Mouse (Mus musculus) midbrain, embryonic 11.5 days (tissue): Measurements from ENCODE around the gene Arl15. TPM values are rescaled to one million over a fixed set of nuclear protein-coding genes. Genes with fewer than 3 reads are reported as not detected.
A peak's percentile ranks its signal among the peaks of the same experiment; 100 is the strongest.

Source experiments
- ATAC-seq: fragments of 200-750 bp; cut with Nextera tagmentation; 2 replicates; pipeline ENCODE4 v1.8.0; 2017; ENCODE audit warnings: moderate TSS enrichment, moderate library complexity; ENCODE audit not compliant: low FRiP score
- DNase-seq: peaks from one replicate; pipeline ENCODE4 v3.0.0; 2015; ENCODE audit warnings: low spot score; ENCODE audit errors: missing footprints
- H3K27ac ChIP-seq: fragments of 300-500 bp; sonication (generic); 2 replicates; pipeline ENCODE4 v1.5.1; 2014; ENCODE audit warnings: low read depth, low read length
- H3K27me3 ChIP-seq: fragments of 300-500 bp; sonication (generic); 2 replicates; pipeline ENCODE4 v1.6.1; 2014; ENCODE audit warnings: mild to moderate bottlenecking, low read length, moderate library complexity, mixed read lengths; ENCODE audit not compliant: control insufficient read depth, insufficient read depth
- H3K36me3 ChIP-seq: fragments of 300-500 bp; sonication (generic); 2 replicates; pipeline ENCODE4 v1.6.1; 2014; ENCODE audit warnings: mild to moderate bottlenecking, low read length, moderate library complexity, mixed read lengths; ENCODE audit not compliant: control insufficient read depth, insufficient read depth
- H3K4me1 ChIP-seq: fragments of 300-500 bp; sonication (generic); 2 replicates; pipeline ENCODE4 v1.6.1; 2014; ENCODE audit warnings: low read length; ENCODE audit not compliant: control insufficient read depth, insufficient read depth
- H3K4me2 ChIP-seq: fragments of 300-500 bp; sonication (generic); 2 replicates; pipeline ENCODE4 v1.6.1; 2014; ENCODE audit warnings: mild to moderate bottlenecking, moderate library complexity
- H3K4me3 ChIP-seq: fragments of 300-500 bp; sonication (generic); 2 replicates; pipeline ENCODE4 v1.5.1; 2014; ENCODE audit warnings: low read depth, low read length
- H3K9ac ChIP-seq: fragments of 300-500 bp; sonication (generic); 2 replicates; pipeline ENCODE4 v1.6.1; 2014; ENCODE audit warnings: low read length
- H3K9me3 ChIP-seq: fragments of 300-500 bp; sonication (generic); 2 replicates; pipeline ENCODE4 v1.6.1; 2016; ENCODE audit warnings: low read length; ENCODE audit not compliant: control insufficient read depth
- WGBS: fragments of 180-500 bp; shearing (Covaris S2); extraction: QIAGEN DNeasy Blood & Tissue Kit; methylation state at CpG from one replicate; pipeline ENCODE4 v1.1.7; 2014; 5-methylcytosine and 5-hydroxymethylcytosine counted together
- polyA plus RNA-seq: library from polyadenylated mRNA; unstranded; fragments of >200 nt; fragmentation: Nextera tagmentation; extraction: Ambion mirVana; gene quantifications from 2 replicates; pipeline ENCODE4 v1.2.1, GENCODE M21; 2014

Gene Arl15
- polyA plus RNA-seq, 1 experiment from 2014 or later: 13.6 TPM

DNA sequence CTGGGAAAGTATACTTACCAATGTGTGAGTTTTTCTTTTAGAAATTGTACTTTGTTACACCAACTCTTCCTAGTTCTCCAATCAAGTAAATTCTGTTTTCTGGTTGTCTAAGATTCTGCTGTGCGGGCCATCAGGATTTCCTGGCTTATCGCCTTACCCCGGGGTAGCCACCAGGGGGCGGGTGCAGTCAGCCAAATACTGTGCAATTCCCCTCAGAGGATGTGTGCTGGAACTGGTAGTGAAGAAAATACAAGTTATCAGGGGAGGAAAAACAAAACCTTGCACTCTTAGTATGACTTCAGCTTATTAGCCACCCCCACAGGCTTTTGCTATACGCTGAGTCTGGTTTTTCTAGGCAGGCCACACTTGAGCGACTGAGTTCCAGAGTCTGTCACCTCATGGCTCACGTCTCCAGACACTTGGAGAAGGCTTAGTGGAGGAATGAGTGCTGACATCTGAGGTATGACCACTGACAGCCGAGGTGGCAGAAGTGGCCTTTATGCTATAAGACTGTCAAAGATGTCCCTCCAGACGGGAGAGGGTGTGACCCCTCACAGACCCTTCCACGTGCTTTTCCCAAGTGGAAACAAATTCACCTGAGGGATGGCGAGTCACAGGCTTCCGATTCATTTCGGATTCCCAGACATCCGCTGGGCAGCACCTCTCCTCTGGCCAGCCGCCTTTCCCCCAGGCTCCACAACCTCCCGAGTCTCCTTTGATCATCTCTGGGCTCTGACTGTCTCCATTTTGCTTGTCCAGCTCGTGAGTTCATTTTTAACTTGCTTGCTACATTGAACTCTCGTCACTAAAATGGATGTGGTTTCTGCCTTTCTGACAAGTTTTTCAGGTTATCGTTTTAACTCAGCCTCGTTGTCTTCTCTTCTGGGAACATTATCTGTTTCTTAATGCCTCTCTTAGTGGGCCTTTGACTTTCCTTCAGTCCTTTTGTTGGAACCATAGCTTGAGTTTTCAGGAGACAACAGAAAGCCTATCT, 75.2 kb downstream of the Arl15 start:
- ATAC-seq (peak; percentile 52), DNase-seq (no peak)
- H3K27me3 ChIP-seq: no peaks in the 10 kb centered on the region
- H3K4me2 ChIP-seq: no peak overlapping the region
- no peak overlapping the region for H3K4me3 ChIP-seq
- H3K36me3 ChIP-seq: no peaks in the 10 kb centered on the region
- no peaks in the 10 kb centered on the region for H3K4me1 ChIP-seq
- no peak overlapping the region for H3K9ac ChIP-seq
- 70% methylated on average over 20 of the region's 20 CpGs for WGBS
- no peak overlapping the region for H3K27ac ChIP-seq
- H3K9me3 ChIP-seq: no peaks in the 10 kb centered on the region

DNA sequence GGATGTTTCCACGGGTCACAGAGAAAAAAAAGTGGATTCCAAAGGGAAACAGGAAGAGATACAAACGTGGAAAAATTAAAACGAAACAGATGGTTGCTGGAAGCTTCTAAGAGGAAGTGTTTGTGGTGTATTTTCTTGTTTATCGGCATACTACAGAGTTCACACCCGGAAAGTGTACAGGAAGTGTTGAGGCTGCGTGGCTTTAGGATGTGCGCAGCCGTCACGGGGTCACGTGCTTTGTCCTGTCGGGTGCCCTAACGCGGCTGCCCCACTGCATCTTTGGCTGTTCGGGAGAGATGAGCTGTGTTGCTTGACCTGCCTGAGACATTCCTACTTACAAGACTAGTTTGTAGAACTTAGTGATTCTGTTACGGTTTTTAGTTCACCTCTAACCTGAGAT, 76.1 kb downstream of the Arl15 start:
- Histone ChIP-seq H3K4me2 (no peak overlapping the region), H3K36me3 (no peaks in the 10 kb centered on the region), H3K4me1 (no peaks in the 10 kb centered on the region), H3K9ac (no peak overlapping the region), H3K4me3 (no peak overlapping the region), H3K27ac (no peak overlapping the region), H3K9me3 (no peaks in the 10 kb centered on the region), H3K27me3 (no peaks in the 10 kb centered on the region)
- DNase-seq (no peak), ATAC-seq (no peak)
- WGBS: 84% methylated on average over 15 of the region's 15 CpGs

DNA sequence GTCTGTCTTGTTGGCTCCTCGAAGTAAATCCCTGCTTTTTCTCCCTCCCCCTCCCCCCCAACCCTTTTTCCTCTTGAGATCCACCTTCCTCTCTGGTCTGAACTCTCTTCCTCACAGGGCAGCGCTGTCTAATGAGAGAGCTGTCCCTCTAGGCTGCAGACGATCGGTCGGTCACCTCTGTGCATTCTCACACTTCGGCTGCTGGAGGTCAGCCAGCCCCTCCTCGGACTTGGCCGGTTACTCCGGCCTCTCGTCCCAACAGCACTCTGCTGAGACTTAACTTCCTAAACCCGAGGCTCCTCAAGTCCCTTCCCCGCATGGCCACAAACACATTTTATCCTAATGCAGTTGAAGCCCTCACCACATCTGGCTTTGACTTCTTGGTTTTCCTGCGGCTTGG, 77.5 kb downstream of the Arl15 start:
- WGBS: 64% methylated on average over 13 of the region's 13 CpGs
- Histone ChIP-seq H3K36me3 (no peaks in the 10 kb centered on the region), H3K27ac (no peak overlapping the region), H3K9ac (no peak overlapping the region), H3K27me3 (no peaks in the 10 kb centered on the region), H3K4me3 (no peak overlapping the region), H3K9me3 (no peaks in the 10 kb centered on the region), H3K4me2 (no peak overlapping the region), H3K4me1 (no peaks in the 10 kb centered on the region)
- ATAC-seq (no peak), DNase-seq (no peak)

GRCm38 (mm10) chr13:113875724-113876123, 81.4 kb downstream of the Arl15 start:
- Histone ChIP-seq H3K4me3 (no peak overlapping the region), H3K27ac (no peak overlapping the region), H3K9me3 (no peaks in the 10 kb centered on the region), H3K36me3 (no peaks in the 10 kb centered on the region), H3K4me2 (no peak overlapping the region), H3K27me3 (no peaks in the 10 kb centered on the region), H3K4me1 (peaks cover 28% of the 10 kb centered on the region), H3K9ac (no peak overlapping the region)
- 81% methylated on average over 4 of the region's 4 CpGs for WGBS
- peak; percentile 77 for DNase-seq
- no peak for ATAC-seq

DNA sequence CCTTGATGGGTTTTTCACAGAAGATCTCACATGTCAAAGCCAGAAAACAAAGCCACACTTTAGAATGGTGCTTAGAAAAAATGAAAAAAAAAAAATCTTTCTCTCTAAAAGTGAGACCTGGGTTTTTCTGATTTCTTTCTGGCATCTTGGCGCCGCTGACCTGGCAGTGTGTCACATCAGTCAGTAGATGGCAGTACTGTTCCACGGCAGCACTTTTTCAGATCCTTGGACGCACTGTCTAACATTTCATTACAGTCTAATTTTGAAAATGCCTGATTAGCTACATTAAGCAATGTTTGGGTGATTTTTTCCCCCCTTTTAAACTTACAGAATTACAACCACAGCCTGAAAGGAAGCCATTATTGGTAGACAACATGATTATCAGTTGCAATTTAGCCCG, 83.1 kb downstream of the Arl15 start:
- H3K9ac ChIP-seq: no peak overlapping the region
- H3K4me3 ChIP-seq: no peak overlapping the region
- H3K27ac ChIP-seq: no peak overlapping the region
- H3K36me3 ChIP-seq: no peaks in the 10 kb centered on the region
- ATAC-seq (no peak), DNase-seq (peak; percentile 98)
- no peaks in the 10 kb centered on the region for H3K27me3 ChIP-seq
- H3K4me2 ChIP-seq: no peak overlapping the region
- WGBS: 17% methylated on average over 5 of the region's 5 CpGs
- H3K4me1 ChIP-seq: peaks cover 33% of the 10 kb centered on the region
- no peaks in the 10 kb centered on the region for H3K9me3 ChIP-seq

GRCm38 (mm10) chr13:113878571-113878970, 84.3 kb downstream of the Arl15 start:
- Histone ChIP-seq H3K27ac (no peak overlapping the region), H3K4me1 (peaks cover 36% of the 10 kb centered on the region)

DNA sequence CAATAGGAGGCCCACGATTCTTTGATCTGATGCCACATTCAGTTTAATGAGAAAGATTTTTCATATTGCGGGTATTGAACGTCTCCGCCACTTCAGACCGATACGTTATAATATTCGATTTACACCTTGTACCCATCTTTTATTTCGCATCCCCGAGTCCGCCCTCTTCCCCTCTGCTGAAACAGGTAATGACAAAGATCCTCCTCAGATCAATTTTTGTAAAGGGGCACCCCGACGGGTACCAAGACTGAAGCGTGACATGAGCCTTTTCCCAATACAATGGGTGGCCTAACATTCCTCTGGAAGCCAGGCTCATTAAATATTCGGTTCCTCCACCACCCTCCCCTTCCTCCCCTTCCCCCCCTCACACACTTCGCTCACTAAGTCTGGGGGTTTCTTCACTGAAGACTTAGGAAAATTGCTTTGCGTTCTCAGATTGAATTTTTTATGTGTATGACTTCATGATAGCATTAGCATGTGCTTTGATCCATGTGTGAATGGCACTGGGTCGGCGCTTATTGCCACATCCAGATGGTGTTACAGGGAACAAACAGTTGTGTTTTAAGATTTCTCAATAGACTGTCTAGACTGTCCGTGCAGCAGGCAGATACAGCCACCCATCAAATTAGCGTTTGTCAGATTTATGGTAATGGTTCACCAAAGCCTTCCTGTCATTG, 85.5 kb downstream of the Arl15 start:
- H3K9me3 ChIP-seq: no peaks in the 10 kb centered on the region
- H3K4me1 ChIP-seq: peaks cover 36% of the 10 kb centered on the region
- H3K36me3 ChIP-seq: no peaks in the 10 kb centered on the region
- 19% methylated on average over 20 of the region's 20 CpGs for WGBS
- DNase-seq (peak; percentile 95), ATAC-seq (peak; percentile 87)
- H3K4me2 ChIP-seq: peak overlapping the region; percentile 43
- no peaks in the 10 kb centered on the region for H3K27me3 ChIP-seq
- peak overlapping the region; percentile 14; the same call in 1 of the 2 replicates for H3K4me3 ChIP-seq
- H3K27ac ChIP-seq: peak overlapping the region; percentile 61; the same call in 1 of the 2 replicates
- no peak overlapping the region for H3K9ac ChIP-seq

More at GRCm38 (mm10) chr13:113878571-113878970, 84.3 kb downstream of the Arl15 start:
- WGBS: 54% methylated on average over 12 of the region's 12 CpGs
- no peak overlapping the region for H3K9ac ChIP-seq
- ATAC-seq (no peak), DNase-seq (peak; percentile 84)
- H3K4me2 ChIP-seq: no peak overlapping the region
- no peaks in the 10 kb centered on the region for H3K9me3 ChIP-seq
- H3K36me3 ChIP-seq: no peaks in the 10 kb centered on the region
- no peak overlapping the region for H3K4me3 ChIP-seq
- no peaks in the 10 kb centered on the region for H3K27me3 ChIP-seq

- H3K27me3 ChIP-seq: no peaks in the 10 kb centered on the region
- DNase-seq: peak; percentile 93
- H3K9ac ChIP-seq: peak overlapping the region; percentile 27; the same call in 1 of the 2 replicates
- H3K27ac ChIP-seq: peak overlapping the region; percentile 61
- no peaks in the 10 kb centered on the region for H3K9me3 ChIP-seq
- no peaks in the 10 kb centered on the region for H3K36me3 ChIP-seq
- peak overlapping the region; percentile 43 for H3K4me2 ChIP-seq
- 12% methylated on average over 19 of the region's 19 CpGs for WGBS
- ATAC-seq: 0 out of 2 replicates have a peak, but pooled peaks have one; percentile 12
- no peak overlapping the region for H3K4me3 ChIP-seq
- peaks cover 36% of the 10 kb centered on the region for H3K4me1 ChIP-seq
Observed at GRCm38 (mm10) chr13:113880564-113881171, 86.4 kb downstream of the Arl15 start.
